Mouse (Mus musculus): ENCODE results near the gene Cct7.

- TF ChIP-seq CTCF (IDR thresholded peaks at IDR 0.05; ENCODE audit: extremely low read depth, insufficient read length, insufficient replicate concordance, low read depth, low read length), result no peak
- no peak for TF ChIP-seq POLR2A (IDR thresholded peaks at IDR 0.05; ENCODE audit: low read depth, low read length)
These were observed 34.4 kb downstream of the Cct7 start for GRCm38 (mm10) chr6:85485738-85486137.

All from small intestine, adult 2 months (tissue).